Mouse (Mus musculus) spleen, adult 12 weeks (tissue): ENCODE data around the gene Hunk.

Experiments
- DNase-seq: peaks from one replicate; pipeline ENCODE4 v3.0.0; 2022; ENCODE audit warnings: low spot score

Gene Hunk

GRCm38 (mm10) chr16:90394761-90395160, 8.9 kb downstream of the Hunk start:
- no peak for DNase-seq

- DNase-seq = no peak
These were observed 10.3 kb downstream of the Hunk start for GRCm38 (mm10) chr16:90395996-90396556.

DNA sequence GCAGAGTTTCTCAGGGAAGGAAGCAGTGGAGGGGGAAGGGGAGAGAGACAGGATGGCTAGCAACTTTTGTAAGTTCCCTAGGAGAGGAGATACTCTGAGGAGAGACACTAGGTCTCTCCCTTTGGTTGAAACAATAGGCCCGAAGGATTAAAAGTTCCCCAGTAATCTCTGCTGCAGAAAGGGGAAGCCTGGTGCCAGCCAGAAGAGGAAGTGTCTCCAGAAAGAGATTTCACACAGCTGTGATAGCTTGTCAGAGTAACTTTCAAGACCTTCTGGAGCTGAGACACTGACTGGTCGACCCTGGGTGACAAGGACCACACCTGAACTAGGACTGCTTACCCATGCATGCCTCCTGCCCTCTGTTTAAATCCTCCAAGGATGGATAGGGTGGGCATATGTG, 11.1 kb downstream of the Hunk start:
- no peak for DNase-seq

DNA sequence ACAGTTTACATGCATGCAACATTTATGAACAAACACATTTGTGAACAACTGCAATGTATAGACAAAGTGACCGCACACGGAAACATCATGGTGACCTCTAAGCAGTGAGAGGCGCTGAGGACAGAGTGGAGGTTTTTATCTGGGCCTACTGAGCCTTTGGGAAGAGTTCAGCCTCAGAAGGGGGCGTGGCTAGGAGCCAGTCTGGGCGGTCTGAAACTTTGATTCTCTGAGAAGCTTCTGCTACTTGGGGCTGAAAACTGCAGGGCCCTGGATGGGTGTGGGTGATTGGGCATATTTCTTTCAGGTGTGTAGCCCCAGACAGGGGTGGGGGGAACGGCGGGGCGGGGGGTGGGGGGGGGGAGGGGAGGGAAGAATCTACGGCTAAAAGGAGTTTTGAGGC, 14.5 kb downstream of the Hunk start:
- DNase-seq = no peak

- DNase-seq = no peak
These were observed 15.3 kb downstream of the Hunk start for GRCm38 (mm10) chr16:90400906-90401666.

- DNase-seq = no peak
These were observed 16.5 kb downstream of the Hunk start for GRCm38 (mm10) chr16:90402292-90402691.

GRCm38 (mm10) chr16:90405195-90405594, 19.4 kb downstream of the Hunk start:
- DNase-seq = no peak

DNA sequence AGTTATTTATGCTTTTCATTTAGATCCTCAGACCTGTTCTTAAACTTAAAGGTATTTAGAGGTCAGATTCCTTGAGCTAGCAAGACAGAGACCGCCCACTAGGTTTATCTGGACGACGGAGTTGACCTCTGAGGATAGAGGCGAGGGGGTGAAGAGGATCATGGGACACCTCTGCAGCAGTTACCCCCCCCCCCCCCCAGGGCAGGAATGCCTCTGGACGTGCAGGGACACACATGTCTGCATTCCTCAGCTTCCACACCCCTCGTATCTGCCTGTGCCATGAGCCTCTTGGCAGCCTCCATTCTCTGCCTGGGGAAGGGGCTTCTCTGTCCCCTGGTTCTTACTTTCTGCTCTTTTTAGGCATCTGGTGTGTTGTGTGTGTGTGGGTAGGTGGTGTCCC, 19.8 kb downstream of the Hunk start:
- no peak for DNase-seq

GRCm38 (mm10) chr16:90407541-90408289, 21.9 kb downstream of the Hunk start:
- no peak for DNase-seq

GRCm38 (mm10) chr16:90412096-90413082, 26.6 kb downstream of the Hunk start:
- no peak for DNase-seq

GRCm38 (mm10) chr16:90416621-90417020, 30.8 kb downstream of the Hunk start:
- DNase-seq = no peak

- no peak for DNase-seq
These were observed 32.8 kb downstream of the Hunk start for GRCm38 (mm10) chr16:90418661-90419060.

DNA sequence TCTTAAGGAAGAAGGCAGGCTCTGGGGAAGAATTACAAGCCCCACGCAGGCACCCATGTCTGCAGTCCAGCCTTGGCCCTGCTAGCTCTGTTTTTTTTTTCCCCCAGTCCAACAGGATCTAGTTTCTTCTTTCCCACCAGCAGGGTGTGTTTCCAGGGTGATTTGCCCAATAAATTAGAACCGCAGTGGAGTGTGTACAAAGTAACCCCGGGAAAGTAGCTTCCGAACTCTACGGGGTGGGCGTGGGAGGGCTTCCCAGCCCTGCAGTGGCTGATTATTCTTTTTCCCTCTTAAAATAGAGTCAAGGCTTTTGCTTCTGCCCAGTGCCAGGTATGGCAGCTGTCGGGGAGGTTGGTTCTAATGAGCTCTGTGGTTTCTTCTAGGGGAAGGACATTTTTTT, 35.3 kb downstream of the Hunk start:
- DNase-seq = no peak

DNA sequence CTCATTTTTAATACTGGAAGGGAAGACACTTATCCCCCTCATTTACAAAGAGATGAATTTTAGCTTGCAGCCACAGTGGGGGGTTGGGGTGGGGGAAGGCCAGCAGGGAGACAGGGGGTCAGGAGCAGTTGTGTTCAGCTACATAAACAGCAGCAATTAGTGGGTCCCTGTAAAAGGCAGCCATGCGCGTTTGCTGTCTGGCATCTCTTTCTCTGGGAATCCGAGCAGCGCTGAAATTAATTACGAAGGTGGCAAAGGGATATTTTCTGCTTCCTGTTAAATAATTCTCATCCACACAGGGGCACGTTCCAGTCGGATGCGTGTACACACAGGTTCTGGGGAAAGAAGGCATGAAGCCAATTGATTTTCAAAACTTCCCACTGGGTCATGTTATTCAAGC, 35.7 kb downstream of the Hunk start:
- DNase-seq = no peak

- no peak for DNase-seq
These were observed 36.3 kb downstream of the Hunk start for GRCm38 (mm10) chr16:90422108-90422529.

DNA sequence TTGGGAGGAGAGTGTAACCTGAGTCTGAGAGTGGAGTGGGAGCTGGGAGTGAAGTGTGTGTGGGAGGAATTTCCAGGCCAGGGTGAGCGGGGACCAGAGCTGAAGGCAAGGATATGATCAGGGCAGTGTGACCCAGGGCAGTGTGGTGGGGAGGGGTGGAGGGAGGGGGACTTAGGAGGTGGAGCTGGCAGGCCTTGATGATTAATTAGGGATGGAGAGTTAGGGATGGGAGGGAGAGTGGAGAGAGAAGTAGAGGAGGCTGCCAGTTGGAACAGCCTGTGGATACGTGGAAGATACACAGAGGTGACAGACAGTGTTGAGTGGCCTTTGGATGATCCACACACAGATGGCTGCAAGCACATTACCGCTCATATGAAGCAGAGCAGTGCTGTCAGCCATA, 38.1 kb downstream of the Hunk start:
- DNase-seq = no peak

DNA sequence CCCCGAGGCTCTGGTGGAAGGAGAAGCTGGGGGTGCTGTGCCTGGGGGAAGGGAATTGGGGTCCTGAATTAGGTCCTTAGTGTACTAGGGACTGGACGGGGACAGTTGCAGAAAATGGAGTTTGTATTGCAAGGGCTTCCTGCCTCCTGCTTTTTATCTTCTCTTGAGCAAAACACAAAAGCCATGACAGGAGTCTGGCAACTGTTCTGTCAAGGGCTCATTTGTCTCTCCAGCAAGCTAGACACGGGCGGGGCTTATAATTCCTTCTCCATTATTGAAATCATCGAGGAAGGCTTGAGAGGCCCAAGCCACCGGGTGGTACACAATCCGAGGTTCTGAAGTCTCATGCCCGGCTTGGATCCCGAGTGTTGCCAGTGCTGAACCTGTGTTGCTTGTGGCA, 38.6 kb downstream of the Hunk start:
- no peak for DNase-seq

DNA sequence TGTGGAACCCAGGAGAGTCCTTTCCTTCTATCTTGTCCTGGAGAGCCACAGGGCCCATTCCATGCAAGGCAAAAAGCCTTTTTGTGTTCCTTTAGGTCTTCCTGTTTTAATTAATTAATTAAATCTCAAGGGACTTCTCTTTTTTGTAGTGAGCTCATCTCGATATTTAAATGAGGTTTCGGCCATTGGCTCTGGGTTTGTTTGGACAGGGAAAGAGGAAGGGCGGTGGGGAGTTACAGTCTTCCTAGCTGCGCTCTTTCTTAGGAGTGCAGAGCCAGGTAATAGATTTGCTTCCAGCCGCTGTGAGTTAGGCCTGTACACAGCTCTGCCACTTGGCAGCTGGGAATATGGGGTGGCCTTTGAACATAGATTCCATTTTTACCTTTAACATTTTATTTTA, 40.4 kb downstream of the Hunk start:
- no peak for DNase-seq

DNA sequence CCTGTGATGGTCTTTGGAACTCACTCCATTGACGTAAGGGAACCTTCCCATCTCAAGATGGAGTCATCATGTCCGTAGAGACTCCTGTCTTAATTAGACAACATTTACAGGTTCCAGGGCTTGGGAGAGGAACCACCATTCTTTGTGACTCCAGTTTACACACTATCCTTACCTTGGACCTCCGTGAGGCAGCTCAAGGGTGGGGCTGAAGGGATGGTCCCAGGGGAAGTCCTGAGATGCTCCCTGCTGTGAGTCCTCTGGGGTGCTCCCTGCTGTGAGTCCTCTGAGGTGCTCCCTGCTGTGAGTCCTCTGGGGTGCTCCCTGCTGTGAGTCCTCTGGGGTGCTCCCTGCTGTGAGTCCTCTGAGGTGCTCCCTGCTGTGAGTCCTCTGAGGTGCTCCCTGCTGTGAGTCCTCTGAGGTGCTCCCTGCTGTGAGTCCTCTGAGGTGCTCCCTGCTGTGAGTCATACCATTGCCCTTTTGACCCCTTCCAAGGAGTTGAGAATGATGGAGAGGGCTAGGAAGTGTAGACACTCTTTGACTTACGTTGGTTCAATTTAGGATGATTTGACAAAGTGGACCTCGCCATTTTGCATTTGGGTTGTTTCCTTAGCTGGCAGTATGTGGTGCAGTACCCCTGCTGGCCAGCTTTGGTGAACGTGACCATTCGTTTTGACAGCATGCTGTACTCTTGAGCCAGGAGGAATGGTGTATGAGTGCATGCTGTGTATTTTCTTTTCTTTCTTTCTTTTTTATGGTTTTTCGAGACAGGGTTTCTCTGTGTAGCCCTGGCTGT, 42.2 kb downstream of the Hunk start:
- DNase-seq = no peak

GRCm38 (mm10) chr16:90433551-90433950, 47.7 kb downstream of the Hunk start:
- no peak for DNase-seq

GRCm38 (mm10) chr16:90435231-90435630, 49.4 kb downstream of the Hunk start:
- DNase-seq = no peak
